Mouse (Mus musculus) heart, adult 9 months (tissue): ENCODE data around the gene Rab44.
"Not testable (repeated sequence)": the region's sequence is repeated elsewhere in the genome, so short reads cannot be mapped to it uniquely, and the experiment has no call there.

Source experiments
- DNase-seq, 2 experiments: peaks; one replicate each; pipeline ENCODE4 v3.0.0; 2022; ENCODE audit warnings: low spot score in 2 of 2

Rab44 gene

GRCm38 (mm10) chr17:29113591-29114352 lies at the start of gene Rab44:
Rab44 (plus strand) TSS chr17:29114145.
- DNase-seq = no peak

GRCm38 (mm10) chr17:29065245-29065940 lies 48.6 kb upstream of the Rab44 start:
- no peak for DNase-seq

- DNase-seq = no peak
Measured at GRCm38 (mm10) chr17:29065971-29066370, 48.0 kb upstream of the Rab44 start.

GRCm38 (mm10) chr17:29067416-29067815 lies 46.5 kb upstream of the Rab44 start:
- not testable (repeated sequence) for DNase-seq

GRCm38 (mm10) chr17:29067847-29068246 lies 46.1 kb upstream of the Rab44 start:
- no peak for DNase-seq

- DNase-seq = no peak
Measured at GRCm38 (mm10) chr17:29069063-29069462, 44.9 kb upstream of the Rab44 start.

GRCm38 (mm10) chr17:29071820-29072219 lies 42.1 kb upstream of the Rab44 start:
- no peak for DNase-seq

GRCm38 (mm10) chr17:29072701-29073307 lies 41.1 kb upstream of the Rab44 start:
- DNase-seq = no peak

GRCm38 (mm10) chr17:29073313-29073712 lies 40.6 kb upstream of the Rab44 start:
- no peak for DNase-seq

GRCm38 (mm10) chr17:29074085-29074484 lies 39.9 kb upstream of the Rab44 start:
- no peak for DNase-seq

- no peak for DNase-seq
Measured at GRCm38 (mm10) chr17:29076235-29076634, 37.7 kb upstream of the Rab44 start.

GRCm38 (mm10) chr17:29077786-29078509 lies 36.0 kb upstream of the Rab44 start:
- DNase-seq = no peak

GRCm38 (mm10) chr17:29078519-29079383 lies 35.2 kb upstream of the Rab44 start:
- DNase-seq = peak; percentile 78 to 86

- no peak for DNase-seq
Measured at GRCm38 (mm10) chr17:29080758-29081617, 33.0 kb upstream of the Rab44 start.

GRCm38 (mm10) chr17:29081618-29082381 lies 32.1 kb upstream of the Rab44 start:
- DNase-seq = no peak

GRCm38 (mm10) chr17:29083586-29083985 lies 30.4 kb upstream of the Rab44 start:
- no peak for DNase-seq

- DNase-seq = no peak
Measured at GRCm38 (mm10) chr17:29084656-29085055, 29.3 kb upstream of the Rab44 start.

- no peak for DNase-seq
Measured at GRCm38 (mm10) chr17:29085266-29085665, 28.7 kb upstream of the Rab44 start.

GRCm38 (mm10) chr17:29086916-29087315 lies 27.0 kb upstream of the Rab44 start:
- no peak for DNase-seq
